In the genomic region with DNA sequence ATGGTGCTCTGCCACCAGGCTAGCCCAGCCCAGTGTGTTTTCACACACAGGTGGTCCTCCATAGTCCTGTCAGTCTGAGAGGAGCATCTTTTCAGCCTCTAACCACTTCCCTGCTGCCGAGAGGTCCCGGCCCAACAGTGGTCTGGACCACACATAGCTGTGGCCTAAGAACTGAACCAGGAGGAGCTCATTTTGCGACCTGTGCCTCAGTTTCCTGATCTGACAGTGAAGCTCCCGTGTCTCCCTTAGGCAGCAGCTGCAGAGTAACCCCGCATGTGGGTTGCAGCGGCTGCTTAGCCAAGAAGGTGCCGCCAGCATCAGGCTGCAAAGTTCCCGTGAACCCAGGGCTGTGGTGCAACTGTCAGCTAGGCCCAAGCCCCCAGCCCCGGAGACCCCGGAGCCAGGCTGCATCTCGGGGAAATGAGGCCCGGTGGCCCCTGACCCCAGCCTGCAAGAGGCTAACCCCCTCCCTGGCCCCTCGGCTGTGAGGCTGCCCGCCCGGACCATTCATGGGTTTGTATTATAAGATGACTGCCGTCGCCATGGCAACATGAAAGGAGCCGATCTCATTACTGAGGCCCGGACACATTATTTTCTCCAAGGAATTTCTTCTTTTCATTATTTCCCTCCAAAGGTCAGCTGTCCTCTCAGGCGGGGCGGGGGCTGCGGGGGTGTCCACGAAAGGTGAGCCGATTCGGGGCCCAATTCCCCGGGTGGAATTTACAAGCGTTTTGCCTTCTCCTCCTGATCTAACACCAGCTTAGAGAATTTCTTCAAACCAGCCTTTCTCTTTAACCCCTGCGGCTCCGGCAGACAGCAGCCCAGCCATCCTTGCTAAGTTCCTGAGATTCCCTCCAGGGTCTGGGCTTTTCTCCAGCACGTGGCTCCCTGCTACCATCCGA, we compare ENCODE assay signal across 8 mouse cellular contexts.
DNase-seq lines count a peak whose midpoint lies in the region; ATAC-seq lines count a peak whose summit lies in the region.

No protein-coding gene starts in this region.

- no peaks in the 10 kb centered on the region for H3K36me3 ChIP-seq in heart, embryonic 15.5 days

- intact Hi-C loops in heart, postnatal 25 days (cut with DNase I), result no loop called here
- intact Hi-C loops in left cerebral cortex, postnatal 4 days (cut with DNase I), result loop anchor here (10.0 kb wide), 2 partner anchors 164 to 574 kb away; no protein-coding TSS in a partner anchor

- H3K9me3 ChIP-seq in heart, embryonic 15.5 days (replicated peaks), result no peaks in the 10 kb centered on the region

- peaks cover 40% of the 10 kb centered on the region for H3K4me1 ChIP-seq in heart, embryonic 15.5 days (replicated peaks)

- H3K4me2 ChIP-seq in heart, embryonic 15.5 days, result peak overlapping the region; percentile 53

- 12% methylated on average over 31 of the region's 31 CpGs for WGBS in heart, embryonic 15.5 days

- H3K27me3 ChIP-seq in heart, embryonic 15.5 days, result peaks cover 60% of the 10 kb centered on the region

- no peak for DNase-seq in heart, postnatal 25 days (ENCODE audit: low spot score)
- peak; percentile 97 for DNase-seq in embryo, embryonic 10 days (ENCODE audit: low spot score)
- peak; percentile 51 for DNase-seq in heart, postnatal 4 days
- peak; percentile 60 for DNase-seq in left cerebral cortex, postnatal 4 days
- DNase-seq in right cerebral cortex, adult 18-20 months, result peak; percentile 68

- H3K9ac ChIP-seq in heart, embryonic 15.5 days, result no peak overlapping the region

- no peak for ATAC-seq in heart, embryonic 15.5 days (replicated peaks; ENCODE audit: insufficient number of reproducible peaks, insufficient read depth, low FRiP score, low read depth)
- no peak for ATAC-seq in monocyte, adult 5-6 weeks (replicated peaks; ENCODE audit: insufficient number of reproducible peaks, low FRiP score, low TSS enrichment, poor library complexity, severe bottlenecking)
- no peak for ATAC-seq in granulocyte monocyte progenitor cell, adult 5-6 weeks (replicated peaks; ENCODE audit: poor library complexity, severe bottlenecking)

- H3K4me3 ChIP-seq in heart, embryonic 15.5 days, result peak overlapping the region; percentile 26

- H3K27ac ChIP-seq in heart, embryonic 15.5 days, result no peak overlapping the region
